Mouse (Mus musculus): ENCODE measurements around the gene Helz. TPM values are rescaled to one million over a fixed set of nuclear protein-coding genes. Genes with fewer than 3 reads are reported as not detected.
A peak's percentile ranks its signal among the peaks of the same experiment; 100 is the strongest.

Gene Helz
- polyA plus RNA-seq, 1 experiment = 16.3 TPM

GRCm38 (mm10) chr11:107513047-107513446, 34.7 kb upstream of the Helz start:
- 11% methylated on average over 10 of the region's 10 CpGs for WGBS
- no peak overlapping the region for H3K27ac ChIP-seq (ENCODE audit: insufficient read depth, low read length)
- H3K4me1 ChIP-seq (ENCODE audit: control insufficient read depth, insufficient read depth, low read length) = peaks cover 12% of the 10 kb centered on the region
- H3K27me3 ChIP-seq (ENCODE audit: control insufficient read depth, insufficient read depth, low read length) = no peaks in the 10 kb centered on the region; the same call in 1 of the 2 replicates
- DNase-seq = peak in 1 of 2 experiments; percentile 13
- TF ChIP-seq CTCF (IDR thresholded peaks at IDR 0.05; ENCODE audit: borderline replicate concordance, insufficient read depth, low read depth, low read length) (no peak), POLR2A (IDR thresholded peaks at IDR 0.05; ENCODE audit: borderline replicate concordance, insufficient read depth, low read length) (no peak)
- no peak overlapping the region for H3K4me3 ChIP-seq (replicated peaks; ENCODE audit: insufficient read depth, low read depth, low read length)

- DNase-seq = no peak
- peaks cover 6% of the 10 kb centered on the region for H3K4me1 ChIP-seq (ENCODE audit: control insufficient read depth, insufficient read depth, low read length)
- no peak overlapping the region for H3K27ac ChIP-seq (ENCODE audit: insufficient read depth, low read length)
- WGBS = 97% methylated on average over 2 of the region's 2 CpGs
- H3K4me3 ChIP-seq (replicated peaks; ENCODE audit: insufficient read depth, low read depth, low read length) = no peak overlapping the region
- H3K27me3 ChIP-seq (ENCODE audit: control insufficient read depth, insufficient read depth, low read length) = no peaks in the 10 kb centered on the region
- TF ChIP-seq POLR2A (IDR thresholded peaks at IDR 0.05; ENCODE audit: borderline replicate concordance, insufficient read depth, low read length) = no peak
- no peak for TF ChIP-seq CTCF (IDR thresholded peaks at IDR 0.05; ENCODE audit: borderline replicate concordance, insufficient read depth, low read depth, low read length)
Measured at GRCm38 (mm10) chr11:107516387-107516786, 31.3 kb upstream of the Helz start.

GRCm38 (mm10) chr11:107518645-107519429, 28.9 kb upstream of the Helz start:
- no peak overlapping the region for H3K27ac ChIP-seq (ENCODE audit: insufficient read depth, low read length)
- H3K4me3 ChIP-seq (replicated peaks; ENCODE audit: insufficient read depth, low read depth, low read length) = no peak overlapping the region
- WGBS = 78% methylated on average over 5 of the region's 5 CpGs
- no peaks in the 10 kb centered on the region for H3K4me1 ChIP-seq (ENCODE audit: control insufficient read depth, insufficient read depth, low read length)
- H3K27me3 ChIP-seq (ENCODE audit: control insufficient read depth, insufficient read depth, low read length) = no peaks in the 10 kb centered on the region
- no peak for TF ChIP-seq POLR2A (IDR thresholded peaks at IDR 0.05; ENCODE audit: borderline replicate concordance, insufficient read depth, low read length)
- TF ChIP-seq CTCF (IDR thresholded peaks at IDR 0.05; ENCODE audit: borderline replicate concordance, insufficient read depth, low read depth, low read length) = no peak
- DNase-seq = no peak

GRCm38 (mm10) chr11:107521153-107521552, 26.6 kb upstream of the Helz start:
- TF ChIP-seq POLR2A (IDR thresholded peaks at IDR 0.05; ENCODE audit: borderline replicate concordance, insufficient read depth, low read length) = no peak
- TF ChIP-seq CTCF (IDR thresholded peaks at IDR 0.05; ENCODE audit: borderline replicate concordance, insufficient read depth, low read depth, low read length) = no peak
- no peak for DNase-seq
- Histone ChIP-seq H3K27ac (ENCODE audit: insufficient read depth, low read length) (no peak overlapping the region), H3K4me1 (ENCODE audit: control insufficient read depth, insufficient read depth, low read length) (no peaks in the 10 kb centered on the region), H3K27me3 (ENCODE audit: control insufficient read depth, insufficient read depth, low read length) (no peaks in the 10 kb centered on the region), H3K4me3 (replicated peaks; ENCODE audit: insufficient read depth, low read depth, low read length) (no peak overlapping the region)
- 24% methylated on average over 1 of the region's 1 CpGs for WGBS

GRCm38 (mm10) chr11:107524966-107525365, 22.8 kb upstream of the Helz start:
- Histone ChIP-seq H3K4me1 (ENCODE audit: control insufficient read depth, insufficient read depth, low read length) (no peaks in the 10 kb centered on the region), H3K4me3 (replicated peaks; ENCODE audit: insufficient read depth, low read depth, low read length) (no peak overlapping the region), H3K27ac (ENCODE audit: insufficient read depth, low read length) (no peak overlapping the region), H3K27me3 (ENCODE audit: control insufficient read depth, insufficient read depth, low read length) (no peaks in the 10 kb centered on the region)
- 75% methylated on average over 1 of the region's 1 CpGs for WGBS
- TF ChIP-seq POLR2A (IDR thresholded peaks at IDR 0.05; ENCODE audit: borderline replicate concordance, insufficient read depth, low read length) (no peak), CTCF (IDR thresholded peaks at IDR 0.05; ENCODE audit: borderline replicate concordance, insufficient read depth, low read depth, low read length) (no peak)
- DNase-seq = no peak

GRCm38 (mm10) chr11:107527632-107528031, 20.1 kb upstream of the Helz start:
- Histone ChIP-seq H3K27me3 (ENCODE audit: control insufficient read depth, insufficient read depth, low read length) (no peaks in the 10 kb centered on the region), H3K27ac (ENCODE audit: insufficient read depth, low read length) (no peak overlapping the region), H3K4me3 (replicated peaks; ENCODE audit: insufficient read depth, low read depth, low read length) (no peak overlapping the region), H3K4me1 (ENCODE audit: control insufficient read depth, insufficient read depth, low read length) (no peaks in the 10 kb centered on the region)
- TF ChIP-seq CTCF (IDR thresholded peaks at IDR 0.05; ENCODE audit: borderline replicate concordance, insufficient read depth, low read depth, low read length) (no peak), POLR2A (IDR thresholded peaks at IDR 0.05; ENCODE audit: borderline replicate concordance, insufficient read depth, low read length) (no peak)
- no peak for DNase-seq
- WGBS = 68% methylated on average over 3 of the region's 3 CpGs

GRCm38 (mm10) chr11:107529320-107529719, 18.4 kb upstream of the Helz start:
- no peak for DNase-seq
- 48% methylated on average over 8 of the region's 8 CpGs for WGBS
- TF ChIP-seq CTCF (IDR thresholded peaks at IDR 0.05; ENCODE audit: borderline replicate concordance, insufficient read depth, low read depth, low read length) = no peak
- no peak for TF ChIP-seq POLR2A (IDR thresholded peaks at IDR 0.05; ENCODE audit: borderline replicate concordance, insufficient read depth, low read length)
- Histone ChIP-seq H3K27ac (ENCODE audit: insufficient read depth, low read length) (no peak overlapping the region), H3K27me3 (ENCODE audit: control insufficient read depth, insufficient read depth, low read length) (no peaks in the 10 kb centered on the region), H3K4me3 (replicated peaks; ENCODE audit: insufficient read depth, low read depth, low read length) (no peak overlapping the region), H3K4me1 (ENCODE audit: control insufficient read depth, insufficient read depth, low read length) (no peaks in the 10 kb centered on the region)

GRCm38 (mm10) chr11:107531445-107531844, 16.3 kb upstream of the Helz start:
- Histone ChIP-seq H3K4me1 (ENCODE audit: control insufficient read depth, insufficient read depth, low read length) (no peaks in the 10 kb centered on the region), H3K27ac (ENCODE audit: insufficient read depth, low read length) (no peak overlapping the region), H3K4me3 (replicated peaks; ENCODE audit: insufficient read depth, low read depth, low read length) (no peak overlapping the region), H3K27me3 (ENCODE audit: control insufficient read depth, insufficient read depth, low read length) (no peaks in the 10 kb centered on the region)
- no peak for TF ChIP-seq POLR2A (IDR thresholded peaks at IDR 0.05; ENCODE audit: borderline replicate concordance, insufficient read depth, low read length)
- no peak for TF ChIP-seq CTCF (IDR thresholded peaks at IDR 0.05; ENCODE audit: borderline replicate concordance, insufficient read depth, low read depth, low read length)
- 75% methylated on average over 4 of the region's 4 CpGs for WGBS
- DNase-seq = no peak

All from cerebellum, adult 2 months (tissue).